Mouse (Mus musculus) G1E-ER4 (cell line): ENCODE data around the gene Mink1. TPM values are rescaled to one million over a fixed set of nuclear protein-coding genes. Genes with fewer than 3 reads are reported as not detected.

Experiments used
- GATA1 ChIP-seq: IDR thresholded peaks from one replicate; pipeline ENCODE4 v1.8.0; 2012; ENCODE audit warnings: low read length, inconsistent platforms
- polyA plus RNA-seq: library from polyadenylated mRNA; stranded (reverse); fragments of >175 nt; gene quantifications from 2 replicates; pipeline ENCODE4 v1.2.3, GENCODE M21; 2012

Mink1 gene
- polyA plus RNA-seq, 1 experiment: 116 TPM

GRCm38 (mm10) chr11:70652884-70653344 is 90.2 kb downstream of the Mink1 start:
- no peak for TF ChIP-seq GATA1

- TF ChIP-seq GATA1: no peak
Observed at GRCm38 (mm10) chr11:70653345-70654197, 90.9 kb downstream of the Mink1 start.

DNA sequence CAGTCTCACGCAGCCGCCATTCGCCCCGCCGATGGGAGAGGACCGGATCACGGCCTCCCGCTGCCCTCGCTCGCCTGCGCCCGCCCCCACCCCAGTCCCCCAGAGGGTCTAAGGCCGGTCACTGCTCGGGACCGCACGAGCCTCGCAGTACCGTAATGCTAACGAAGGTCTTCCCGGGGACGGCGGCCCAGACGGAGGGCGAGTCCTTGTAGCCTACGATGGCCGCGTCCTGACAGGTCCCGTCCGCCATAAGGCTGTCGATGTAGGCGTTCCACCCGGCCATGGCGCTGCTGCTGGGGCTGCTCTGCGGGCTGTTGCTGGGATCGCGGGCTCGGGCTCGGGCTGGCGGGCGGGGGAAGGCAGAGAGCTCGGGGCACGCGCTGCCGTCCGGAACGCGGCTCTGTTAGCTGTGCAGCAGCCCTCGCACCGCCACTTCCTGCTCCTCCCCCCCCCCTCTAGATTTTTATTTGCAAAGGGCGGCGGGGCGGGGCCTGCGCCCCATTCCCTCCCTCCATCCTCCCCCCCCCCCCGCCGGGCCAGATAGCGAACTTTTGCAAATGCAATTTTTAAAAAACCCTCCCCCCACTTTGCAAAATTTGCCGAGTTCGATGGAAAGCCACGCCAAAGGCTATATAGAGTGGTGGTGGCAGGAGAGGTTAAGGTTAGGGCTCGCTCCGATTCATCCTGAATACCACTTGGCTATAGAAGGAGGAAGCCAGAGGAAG is 91.7 kb downstream of the Mink1 start, which contains the start of gene Pfn1:
TSS of gene Pfn1 (minus strand) at position 447 of the 725 bp plus-strand sequence.
- TF ChIP-seq GATA1: no peak

DNA sequence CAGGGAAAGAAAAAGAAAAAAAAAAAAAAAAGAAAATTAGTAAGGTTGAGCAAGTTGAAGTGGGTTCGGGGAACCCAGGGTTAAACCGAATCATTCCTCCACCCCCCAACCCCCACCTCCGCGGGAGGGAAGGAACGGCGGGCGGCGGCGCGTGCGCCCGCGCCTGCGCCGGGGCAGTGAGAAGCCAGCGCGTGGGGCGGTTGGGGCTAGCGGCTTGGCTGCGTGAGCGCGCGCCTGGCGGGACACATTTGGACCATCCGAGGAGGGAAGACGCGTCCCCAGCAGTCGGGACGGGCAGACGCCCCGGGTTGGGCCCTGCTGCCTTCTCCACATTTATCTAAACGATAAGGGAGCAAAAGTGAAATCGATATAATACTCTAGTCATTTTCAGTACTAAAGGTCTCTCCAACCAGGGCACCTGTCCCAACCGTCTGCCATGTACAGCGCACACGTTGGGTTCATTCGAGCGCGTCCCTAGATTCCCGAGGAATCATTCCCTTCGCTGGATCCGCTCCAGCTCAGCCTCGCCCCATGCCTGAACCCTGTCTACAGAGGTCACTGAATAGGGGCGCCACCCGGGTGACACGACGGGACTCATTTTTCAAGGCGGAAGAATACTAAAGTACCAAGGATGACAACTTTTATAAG is 92.4 kb downstream of the Mink1 start:
- no peak for TF ChIP-seq GATA1

DNA sequence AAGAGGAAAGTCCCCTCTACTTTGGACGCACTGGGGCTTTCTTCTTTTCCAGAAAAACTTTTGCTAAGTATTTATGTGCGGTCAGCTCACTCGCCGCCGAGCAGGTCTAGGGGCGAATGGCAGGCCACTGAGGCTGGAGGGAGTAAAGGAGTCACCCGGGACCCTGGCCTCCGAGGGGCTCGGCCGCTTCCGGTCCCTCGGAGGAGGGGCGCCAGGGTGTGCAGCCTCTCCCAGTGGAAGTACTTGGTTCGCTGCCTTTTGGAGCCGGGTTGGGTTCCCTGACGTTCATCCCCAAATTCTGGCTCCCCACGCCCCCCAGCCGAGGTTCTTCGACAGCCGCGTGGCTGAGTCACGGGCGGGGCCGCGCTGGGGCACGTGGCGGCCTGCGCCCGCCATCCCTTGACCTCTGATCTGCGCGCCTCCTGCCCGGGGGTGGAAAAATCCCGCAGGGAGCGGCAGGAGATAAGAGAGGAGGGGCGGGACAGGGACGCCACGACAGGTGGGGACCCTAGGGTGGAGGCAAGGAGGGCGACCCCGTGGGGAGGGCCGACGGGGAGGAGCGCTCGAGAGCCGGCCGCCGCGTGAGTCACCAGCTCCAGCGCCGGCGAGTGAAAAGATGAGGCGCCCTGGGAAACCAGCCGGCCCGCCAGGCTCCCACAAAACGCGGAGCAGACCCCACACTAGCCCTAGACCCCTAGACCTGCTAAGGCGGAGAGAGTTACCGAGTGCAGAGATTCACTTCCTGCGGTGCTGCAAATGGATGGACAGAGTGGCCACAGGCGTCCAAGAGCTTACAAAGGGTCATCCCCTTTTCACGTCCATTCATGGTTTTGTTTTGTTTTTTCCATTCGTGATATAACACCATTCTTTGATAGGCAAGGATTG is 93.1 kb downstream of the Mink1 start:
- TF ChIP-seq GATA1: no peak

DNA sequence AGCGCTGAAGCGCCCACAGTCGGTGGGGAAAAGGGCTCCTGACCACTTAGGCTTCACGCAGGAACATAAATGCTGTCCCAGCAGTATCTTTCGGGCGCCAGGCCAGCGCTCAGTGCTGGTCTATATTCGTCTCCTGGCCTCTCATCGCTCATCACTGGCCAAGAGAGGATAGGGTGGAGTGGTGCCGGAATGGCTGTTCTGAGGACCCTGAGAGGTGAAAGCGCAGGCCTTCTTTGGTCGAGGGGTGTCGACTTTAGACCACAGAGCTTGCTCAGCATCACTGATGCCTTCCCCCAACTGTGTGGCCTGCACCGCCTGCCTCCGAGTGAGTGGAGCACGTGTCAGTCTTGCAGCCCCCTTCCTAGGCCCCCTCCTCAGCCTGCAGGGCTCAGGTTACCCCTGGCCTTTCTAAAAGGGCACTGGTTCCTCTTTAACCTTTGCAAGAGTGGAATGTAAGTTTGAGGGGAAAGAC is 93.8 kb downstream of the Mink1 start:
- no peak for TF ChIP-seq GATA1

- TF ChIP-seq GATA1: no peak
Observed at GRCm38 (mm10) chr11:70656964-70657363, 94.3 kb downstream of the Mink1 start, which contains the start of gene Eno3. Eno3 (plus strand) TSS chr11:70657202.

- no peak for TF ChIP-seq GATA1
Observed at GRCm38 (mm10) chr11:70657573-70657972, 94.9 kb downstream of the Mink1 start.

DNA sequence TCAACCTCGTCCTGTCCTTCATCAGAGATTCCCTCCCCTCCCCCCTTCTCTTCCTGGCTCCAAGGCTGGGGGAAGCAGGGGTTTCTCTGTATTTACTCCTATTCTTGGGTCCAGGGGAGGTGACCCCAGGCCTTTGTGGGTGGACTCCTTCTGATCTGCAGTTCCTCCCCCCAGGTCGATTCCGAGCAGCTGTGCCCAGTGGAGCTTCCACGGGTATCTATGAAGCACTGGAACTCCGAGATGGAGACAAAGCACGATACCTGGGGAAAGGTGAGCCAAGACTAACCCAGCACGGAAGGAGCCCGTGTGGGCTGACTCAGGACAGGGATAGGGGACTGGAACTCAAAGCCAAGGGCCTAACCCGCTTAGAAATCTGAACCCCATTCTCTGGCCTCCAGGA is 95.3 kb downstream of the Mink1 start:
- no peak for TF ChIP-seq GATA1

DNA sequence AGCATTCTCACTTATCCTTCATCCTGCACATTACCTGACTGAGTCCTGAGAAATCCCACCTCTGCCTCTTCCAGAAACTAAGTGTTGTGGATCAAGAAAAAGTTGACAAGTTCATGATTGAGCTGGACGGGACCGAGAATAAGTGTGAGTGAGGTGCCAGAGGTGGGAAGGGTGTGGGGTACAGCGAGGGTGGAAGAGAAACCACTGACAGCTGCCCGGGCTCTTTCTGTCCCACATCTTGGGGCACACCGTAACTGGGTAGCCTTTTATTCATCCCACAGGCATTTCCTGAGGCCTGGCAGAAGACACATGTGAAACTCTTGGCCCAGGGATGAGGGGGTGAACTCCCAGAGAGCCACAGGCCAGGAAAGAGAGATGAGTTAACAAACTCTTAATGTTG is 95.8 kb downstream of the Mink1 start:
- TF ChIP-seq GATA1: no peak

DNA sequence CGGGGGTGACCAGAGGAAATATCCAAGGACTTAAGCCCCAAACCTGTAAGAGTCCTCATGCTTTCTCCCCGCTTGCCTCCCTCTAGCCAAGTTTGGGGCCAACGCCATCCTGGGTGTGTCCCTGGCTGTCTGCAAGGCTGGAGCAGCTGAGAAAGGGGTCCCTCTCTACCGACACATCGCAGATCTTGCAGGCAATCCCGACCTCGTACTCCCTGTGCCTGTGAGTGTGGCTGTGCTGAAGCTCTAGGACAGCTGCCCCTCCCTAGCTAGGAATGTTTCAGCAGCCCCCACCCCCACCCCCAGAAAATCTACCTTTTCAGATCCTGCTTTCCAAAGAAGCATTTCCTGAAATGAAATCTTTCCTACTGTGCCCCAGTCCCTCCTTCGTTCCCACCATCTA is 96.3 kb downstream of the Mink1 start:
- TF ChIP-seq GATA1: no peak

- TF ChIP-seq GATA1: no peak
Observed at GRCm38 (mm10) chr11:70660571-70660970, 97.9 kb downstream of the Mink1 start.

DNA sequence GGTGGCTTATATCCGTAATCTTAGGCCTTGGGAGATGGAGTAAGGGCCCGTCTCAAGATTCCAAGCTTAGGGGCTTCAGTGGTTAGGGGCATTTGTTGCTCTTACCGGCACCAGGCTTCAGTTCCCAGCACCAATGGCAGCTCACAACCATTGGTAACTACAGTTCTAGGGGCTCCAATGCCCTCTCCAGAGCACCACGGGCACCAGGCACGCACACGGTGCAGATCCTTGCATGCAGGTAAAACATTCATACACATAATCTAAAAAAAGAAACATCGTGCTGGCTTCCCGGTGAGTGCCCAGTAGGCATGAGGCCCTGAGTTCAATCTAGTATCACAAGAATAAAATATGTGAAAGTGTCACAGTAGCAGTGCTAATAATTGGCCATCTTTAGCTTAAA is 100.4 kb downstream of the Mink1 start:
- no peak for TF ChIP-seq GATA1

DNA sequence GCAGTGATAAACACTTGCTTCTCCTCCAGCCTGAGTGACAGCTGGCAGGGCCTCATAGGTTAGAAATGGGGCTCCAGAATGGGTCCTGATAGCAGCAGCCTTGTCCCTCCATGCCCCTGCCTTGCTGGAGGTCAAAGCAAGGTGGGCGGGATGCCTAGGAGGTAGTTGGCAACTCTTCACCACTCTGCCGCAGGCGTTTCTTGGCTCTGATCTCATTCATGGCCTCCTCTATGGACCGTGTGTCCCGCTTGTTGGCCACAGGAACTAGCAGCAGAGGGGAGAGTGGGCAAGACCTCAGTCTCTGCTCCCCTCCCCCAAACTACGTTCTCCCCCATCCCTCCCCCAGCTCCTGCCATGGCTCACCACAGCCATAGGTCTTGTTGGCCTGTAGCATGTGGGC is 101.3 kb downstream of the Mink1 start:
- no peak for TF ChIP-seq GATA1

Other genes with a start within 250 kb of the Mink1 start
- not detected in 2 replicates for gene Alox12e, start 240.3 kb upstream of the Mink1 start, polyA plus RNA-seq
- not detected in 2 replicates for gene Alox15, start 210.8 kb upstream of the Mink1 start, polyA plus RNA-seq
- 97.1 and 115 TPM in 2 replicates for gene Pelp1, start 152.8 kb upstream of the Mink1 start, polyA plus RNA-seq
- 202 and 316 TPM in 2 replicates for gene Arrb2, start 130.2 kb upstream of the Mink1 start, polyA plus RNA-seq
- gene Med11, start 111.0 kb upstream of the Mink1 start, polyA plus RNA-seq: 13.3 and 29.5 TPM in 2 replicates
- not detected in 2 replicates for gene Zmynd15, start 103.4 kb upstream of the Mink1 start, polyA plus RNA-seq
- gene Cxcl16, start 102.9 kb upstream of the Mink1 start, polyA plus RNA-seq: not detected in 2 replicates
- gene Tm4sf5, start 57.6 kb upstream of the Mink1 start, polyA plus RNA-seq: not detected in 2 replicates
- not detected in 2 replicates for gene Vmo1, start 48.3 kb upstream of the Mink1 start, polyA plus RNA-seq
- gene Gltpd2, start 43.7 kb upstream of the Mink1 start, polyA plus RNA-seq: not detected in 2 replicates
- gene Psmb6, start 37.5 kb upstream of the Mink1 start, polyA plus RNA-seq: 201 and 213 TPM in 2 replicates
- not detected in 2 replicates for gene Gm40193, start 29.9 kb upstream of the Mink1 start, polyA plus RNA-seq
- 0.02 and 0.04 TPM in 2 replicates for gene Pld2, start 22.8 kb upstream of the Mink1 start, polyA plus RNA-seq
- gene 4930544D05Rik, start 53.0 kb downstream of the Mink1 start, polyA plus RNA-seq: not detected in 2 replicates
- not detected in 2 replicates for gene Chrne, start 56.3 kb downstream of the Mink1 start, polyA plus RNA-seq
- gene Gp1ba, start 76.2 kb downstream of the Mink1 start, polyA plus RNA-seq: 30.8 and 34.3 TPM in 2 replicates
- 82.3 and 110 TPM in 2 replicates for gene Rnf167, start 84.4 kb downstream of the Mink1 start, polyA plus RNA-seq
- gene Slc25a11, start 84.6 kb downstream of the Mink1 start, polyA plus RNA-seq: 98.8 and 132 TPM in 2 replicates
- 4,535 and 5,925 TPM in 2 replicates for gene Pfn1, start 91.8 kb downstream of the Mink1 start, polyA plus RNA-seq
- gene Eno3, start 94.3 kb downstream of the Mink1 start, polyA plus RNA-seq: 3.4 and 6.5 TPM in 2 replicates
- gene Spag7, start 106.5 kb downstream of the Mink1 start, polyA plus RNA-seq: 207 and 222 TPM in 2 replicates
- 18.0 and 30.8 TPM in 2 replicates for gene Camta2, start 125.2 kb downstream of the Mink1 start, polyA plus RNA-seq
- 0.17 and 0.21 TPM in 2 replicates for gene Inca1, start 137.3 kb downstream of the Mink1 start, polyA plus RNA-seq
- 32.5 and 39.5 TPM in 2 replicates for gene Kif1c, start 137.7 kb downstream of the Mink1 start, polyA plus RNA-seq
- 2.6 and 3.6 TPM in 2 replicates for gene Zfp3, start 201.3 kb downstream of the Mink1 start, polyA plus RNA-seq
- gene Scimp, start 249.7 kb downstream of the Mink1 start, polyA plus RNA-seq: not detected in 2 replicates